Mouse (Mus musculus): Measurements from ENCODE around the gene 4930469K13Rik. TPM values are rescaled to one million over a fixed set of nuclear protein-coding genes. Genes with fewer than 3 reads are reported as not detected.

4930469K13Rik gene
- polyA plus RNA-seq, 1 experiment from 2014 or later = not detected

- Histone ChIP-seq H3K9me3 (replicated peaks; ENCODE audit: control insufficient read depth, low read length) (no peaks in the 10 kb centered on the region), H3K4me2 (no peak overlapping the region), H3K27ac (ENCODE audit: low read depth, low read length) (no peak overlapping the region), H3K4me3 (ENCODE audit: low read depth, low read length) (no peak overlapping the region), H3K9ac (ENCODE audit: low read depth, low read length) (no peak overlapping the region), H3K4me1 (ENCODE audit: control insufficient read depth, insufficient read depth, low read length) (peaks cover 3% of the 10 kb centered on the region; the same call in 1 of the 2 replicates), H3K27me3 (ENCODE audit: control insufficient read depth, insufficient read depth, low read length) (no peaks in the 10 kb centered on the region), H3K36me3 (ENCODE audit: control insufficient read depth, insufficient read depth, low read length) (no peaks in the 10 kb centered on the region)
- 82% methylated on average over 6 of the region's 6 CpGs for WGBS (ENCODE audit: insufficient replicate concordance)
- ATAC-seq (replicated peaks; ENCODE audit: insufficient number of reproducible peaks, low FRiP score, low TSS enrichment) = no peak
These were observed 140.8 kb downstream of the 4930469K13Rik start for GRCm38 (mm10) chr11:33957595-33957994.

- no peak overlapping the region for H3K4me3 ChIP-seq (ENCODE audit: low read depth, low read length)
- WGBS (ENCODE audit: insufficient replicate concordance) = 51% methylated on average over 5 of the region's 5 CpGs
These were observed 141.7 kb downstream of the 4930469K13Rik start for GRCm38 (mm10) chr11:33956623-33957022.

GRCm38 (mm10) chr11:33955982-33956381, 142.4 kb downstream of the 4930469K13Rik start:
- no peaks in the 10 kb centered on the region for H3K4me1 ChIP-seq (ENCODE audit: control insufficient read depth, insufficient read depth, low read length)
- no peak overlapping the region for H3K27ac ChIP-seq (ENCODE audit: low read depth, low read length)
- no peak for ATAC-seq (replicated peaks; ENCODE audit: insufficient number of reproducible peaks, low FRiP score, low TSS enrichment)
- H3K4me3 ChIP-seq (ENCODE audit: low read depth, low read length) = no peak overlapping the region
- no peaks in the 10 kb centered on the region for H3K9me3 ChIP-seq (replicated peaks; ENCODE audit: control insufficient read depth, low read length)
- H3K9ac ChIP-seq (ENCODE audit: low read depth, low read length) = no peak overlapping the region
- no peaks in the 10 kb centered on the region for H3K27me3 ChIP-seq (ENCODE audit: control insufficient read depth, insufficient read depth, low read length)
- no peaks in the 10 kb centered on the region for H3K36me3 ChIP-seq (ENCODE audit: control insufficient read depth, insufficient read depth, low read length)
- no peak overlapping the region for H3K4me2 ChIP-seq
- WGBS (ENCODE audit: insufficient replicate concordance) = 68% methylated on average over 4 of the region's 4 CpGs

More at GRCm38 (mm10) chr11:33956623-33957022, 141.7 kb downstream of the 4930469K13Rik start:
- ATAC-seq (replicated peaks; ENCODE audit: insufficient number of reproducible peaks, low FRiP score, low TSS enrichment) = no peak
- Histone ChIP-seq H3K36me3 (ENCODE audit: control insufficient read depth, insufficient read depth, low read length) (no peaks in the 10 kb centered on the region), H3K9me3 (replicated peaks; ENCODE audit: control insufficient read depth, low read length) (no peaks in the 10 kb centered on the region), H3K27ac (ENCODE audit: low read depth, low read length) (no peak overlapping the region), H3K4me2 (no peak overlapping the region), H3K9ac (ENCODE audit: low read depth, low read length) (no peak overlapping the region), H3K27me3 (ENCODE audit: control insufficient read depth, insufficient read depth, low read length) (no peaks in the 10 kb centered on the region), H3K4me1 (ENCODE audit: control insufficient read depth, insufficient read depth, low read length) (no peaks in the 10 kb centered on the region)

- WGBS (ENCODE audit: insufficient replicate concordance) = 83% methylated on average over 8 of the region's 8 CpGs
- Histone ChIP-seq H3K4me2 (no peak overlapping the region), H3K4me3 (ENCODE audit: low read depth, low read length) (no peak overlapping the region), H3K27ac (ENCODE audit: low read depth, low read length) (no peak overlapping the region), H3K4me1 (ENCODE audit: control insufficient read depth, insufficient read depth, low read length) (no peaks in the 10 kb centered on the region), H3K36me3 (ENCODE audit: control insufficient read depth, insufficient read depth, low read length) (no peaks in the 10 kb centered on the region), H3K9me3 (replicated peaks; ENCODE audit: control insufficient read depth, low read length) (0 out of 2 replicates have a peak, but pooled peaks cover 4% of the 10 kb centered on the region), H3K9ac (ENCODE audit: low read depth, low read length) (no peak overlapping the region), H3K27me3 (ENCODE audit: control insufficient read depth, insufficient read depth, low read length) (no peaks in the 10 kb centered on the region)
- no peak for ATAC-seq (replicated peaks; ENCODE audit: insufficient number of reproducible peaks, low FRiP score, low TSS enrichment)
These were observed 146.4 kb downstream of the 4930469K13Rik start for GRCm38 (mm10) chr11:33951684-33952625.

GRCm38 (mm10) chr11:33951155-33951554, 147.2 kb downstream of the 4930469K13Rik start:
- 0 out of 2 replicates have a peak, but pooled peaks cover 4% of the 10 kb centered on the region for H3K9me3 ChIP-seq (replicated peaks; ENCODE audit: control insufficient read depth, low read length)
- no peak overlapping the region for H3K4me3 ChIP-seq (ENCODE audit: low read depth, low read length)
- ATAC-seq (replicated peaks; ENCODE audit: insufficient number of reproducible peaks, low FRiP score, low TSS enrichment) = no peak
- no peaks in the 10 kb centered on the region for H3K36me3 ChIP-seq (ENCODE audit: control insufficient read depth, insufficient read depth, low read length)
- no peak overlapping the region for H3K9ac ChIP-seq (ENCODE audit: low read depth, low read length)
- 60% methylated on average over 5 of the region's 5 CpGs for WGBS (ENCODE audit: insufficient replicate concordance)
- no peaks in the 10 kb centered on the region for H3K4me1 ChIP-seq (ENCODE audit: control insufficient read depth, insufficient read depth, low read length)
- no peaks in the 10 kb centered on the region for H3K27me3 ChIP-seq (ENCODE audit: control insufficient read depth, insufficient read depth, low read length)
- H3K27ac ChIP-seq (ENCODE audit: low read depth, low read length) = no peak overlapping the region
- H3K4me2 ChIP-seq = no peak overlapping the region

GRCm38 (mm10) chr11:33946501-33946900, 151.9 kb downstream of the 4930469K13Rik start:
- no peaks in the 10 kb centered on the region for H3K27me3 ChIP-seq (ENCODE audit: control insufficient read depth, insufficient read depth, low read length)
- H3K9me3 ChIP-seq (replicated peaks; ENCODE audit: control insufficient read depth, low read length) = 0 out of 2 replicates have a peak, but pooled peaks cover 4% of the 10 kb centered on the region
- ATAC-seq (replicated peaks; ENCODE audit: insufficient number of reproducible peaks, low FRiP score, low TSS enrichment) = no peak
- no peak overlapping the region for H3K27ac ChIP-seq (ENCODE audit: low read depth, low read length)
- no peak overlapping the region for H3K4me3 ChIP-seq (ENCODE audit: low read depth, low read length)
- 63% methylated on average over 4 of the region's 4 CpGs for WGBS (ENCODE audit: insufficient replicate concordance)
- H3K36me3 ChIP-seq (ENCODE audit: control insufficient read depth, insufficient read depth, low read length) = no peaks in the 10 kb centered on the region
- H3K4me2 ChIP-seq = no peak overlapping the region
- H3K9ac ChIP-seq (ENCODE audit: low read depth, low read length) = no peak overlapping the region
- H3K4me1 ChIP-seq (ENCODE audit: control insufficient read depth, insufficient read depth, low read length) = no peaks in the 10 kb centered on the region

GRCm38 (mm10) chr11:33944786-33945328, 153.5 kb downstream of the 4930469K13Rik start:
- Histone ChIP-seq H3K27me3 (ENCODE audit: control insufficient read depth, insufficient read depth, low read length) (no peaks in the 10 kb centered on the region), H3K27ac (ENCODE audit: low read depth, low read length) (no peak overlapping the region), H3K4me3 (ENCODE audit: low read depth, low read length) (no peak overlapping the region), H3K9ac (ENCODE audit: low read depth, low read length) (no peak overlapping the region), H3K4me1 (ENCODE audit: control insufficient read depth, insufficient read depth, low read length) (no peaks in the 10 kb centered on the region), H3K4me2 (no peak overlapping the region), H3K9me3 (replicated peaks; ENCODE audit: control insufficient read depth, low read length) (no peaks in the 10 kb centered on the region), H3K36me3 (ENCODE audit: control insufficient read depth, insufficient read depth, low read length) (no peaks in the 10 kb centered on the region)
- 81% methylated on average over 9 of the region's 9 CpGs for WGBS (ENCODE audit: insufficient replicate concordance)
- no peak for ATAC-seq (replicated peaks; ENCODE audit: insufficient number of reproducible peaks, low FRiP score, low TSS enrichment)

GRCm38 (mm10) chr11:33944067-33944785, 154.1 kb downstream of the 4930469K13Rik start:
- Histone ChIP-seq H3K4me3 (ENCODE audit: low read depth, low read length) (no peak overlapping the region), H3K27me3 (ENCODE audit: control insufficient read depth, insufficient read depth, low read length) (no peaks in the 10 kb centered on the region), H3K9me3 (replicated peaks; ENCODE audit: control insufficient read depth, low read length) (no peaks in the 10 kb centered on the region), H3K9ac (ENCODE audit: low read depth, low read length) (no peak overlapping the region), H3K4me2 (no peak overlapping the region), H3K36me3 (ENCODE audit: control insufficient read depth, insufficient read depth, low read length) (no peaks in the 10 kb centered on the region), H3K27ac (ENCODE audit: low read depth, low read length) (no peak overlapping the region), H3K4me1 (ENCODE audit: control insufficient read depth, insufficient read depth, low read length) (no peaks in the 10 kb centered on the region)
- ATAC-seq (replicated peaks; ENCODE audit: insufficient number of reproducible peaks, low FRiP score, low TSS enrichment) = no peak
- 55% methylated on average over 4 of the region's 4 CpGs for WGBS (ENCODE audit: insufficient replicate concordance)
